Mouse (Mus musculus) heart, adult 8-10 months (tissue): ENCODE results near the gene Ctbs. TPM values are rescaled to one million over a fixed set of nuclear protein-coding genes. Genes with fewer than 3 reads are reported as not detected.

ENCODE experiments used
- DNase-seq: peaks from one replicate; pipeline ENCODE4 v3.0.0; 2022; ENCODE audit warnings: low spot score
- total RNA-seq, 4 experiments: library from RNA; stranded (reverse); gene quantifications; 2 replicates each; pipeline ENCODE4 v1.2.4; 2022

Ctbs gene
- total RNA-seq, 4 experiments from 2014 or later: 2.7 to 4.1 (median 3.4) TPM

DNA sequence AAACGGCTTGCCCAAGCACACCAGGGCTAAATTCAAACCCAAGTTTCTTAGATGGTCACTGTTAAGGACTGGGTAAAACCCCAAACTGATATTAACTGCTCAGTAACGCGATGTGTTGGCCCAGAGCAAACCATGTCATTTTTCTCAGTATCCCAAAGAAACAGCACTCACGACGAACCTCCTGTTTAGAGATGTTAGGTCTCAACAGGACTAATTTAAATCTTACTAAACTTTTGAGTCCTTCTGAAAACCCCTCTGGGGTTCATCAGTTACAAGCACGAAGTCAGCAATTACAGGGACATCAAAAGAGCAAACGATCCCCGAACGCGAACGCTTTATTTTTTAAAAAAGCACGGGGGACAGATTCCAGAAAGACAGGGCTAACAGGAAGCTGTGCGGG, 49.4 kb downstream of the Ctbs start:
- DNase-seq: no peak

DNA sequence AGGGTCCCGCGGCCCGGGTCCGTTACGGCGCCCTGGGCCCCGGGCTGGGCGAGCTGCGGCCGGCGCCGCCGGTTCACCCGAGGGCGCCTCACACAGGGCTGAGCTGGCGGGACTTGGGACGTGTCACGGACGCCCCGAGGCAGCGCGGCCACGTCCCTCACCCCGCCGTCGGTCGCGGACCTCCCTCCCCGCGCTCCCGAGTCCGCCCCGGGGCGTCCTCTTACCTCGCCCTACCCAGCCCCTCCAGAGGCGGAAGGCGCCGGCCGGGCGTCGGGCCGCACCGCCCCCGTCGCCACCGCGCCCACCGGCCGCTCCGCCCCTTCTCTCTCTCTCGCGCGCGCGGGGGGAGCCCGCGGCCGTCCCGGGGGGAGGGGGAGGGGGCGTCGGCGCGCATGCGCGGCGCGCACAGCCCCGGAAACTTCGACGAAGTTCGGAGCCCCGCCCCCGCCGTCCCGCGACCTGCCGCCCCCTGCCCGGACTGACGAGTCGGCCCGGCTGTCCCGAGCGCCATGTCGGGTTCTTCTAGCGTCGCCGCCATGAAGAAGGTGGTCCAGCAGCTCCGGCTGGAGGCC, 49.9 kb downstream of the Ctbs start, which contains the start of the genes Spata1 and Gng5:
Gene Spata1 (minus strand): TSS at position 323 of the 572 bp plus-strand sequence.
Gene Gng5 (plus strand): TSS at position 377 of the 572 bp plus-strand sequence.
- peak; percentile 80 for DNase-seq

DNA sequence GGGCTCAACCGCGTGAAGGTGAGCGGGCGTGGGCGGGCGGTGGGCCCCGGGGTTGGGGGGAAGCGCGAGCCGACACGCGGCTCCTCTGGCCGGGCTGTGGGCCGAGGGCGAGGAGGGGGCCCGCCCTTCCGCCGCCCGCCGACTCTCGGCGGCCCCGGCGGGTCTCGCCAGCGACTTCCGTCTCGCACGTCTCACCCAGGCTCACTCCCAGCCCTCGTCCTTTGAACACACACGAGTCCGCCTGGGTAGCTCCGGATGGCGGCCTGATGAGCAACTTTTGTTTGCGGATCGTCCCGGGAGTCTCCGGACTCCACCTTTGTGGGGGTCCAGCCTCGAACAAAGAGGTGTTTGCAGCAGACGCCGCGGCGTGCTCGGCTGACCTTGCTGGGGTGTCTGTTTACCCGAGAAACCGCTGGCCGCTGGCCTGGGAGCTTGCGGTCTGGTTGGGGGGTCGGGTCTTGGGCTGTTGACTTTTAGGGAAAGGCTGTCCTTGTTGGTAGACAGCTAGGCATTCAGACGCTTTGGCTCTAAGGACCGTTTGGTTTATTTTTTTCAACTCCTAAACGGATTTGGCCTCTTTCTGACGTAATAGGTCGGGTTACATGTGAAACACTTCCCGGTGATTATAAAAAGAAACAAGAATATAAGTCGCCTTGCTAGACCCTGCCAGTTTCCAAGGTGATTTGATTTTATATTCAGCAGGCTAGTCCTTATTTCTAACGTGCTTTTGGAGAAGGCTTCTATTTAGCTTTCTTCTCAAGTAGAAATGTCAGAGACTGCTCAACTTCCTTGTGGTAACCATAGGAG, 50.6 kb downstream of the Ctbs start:
- peak; percentile 55 for DNase-seq

DNA sequence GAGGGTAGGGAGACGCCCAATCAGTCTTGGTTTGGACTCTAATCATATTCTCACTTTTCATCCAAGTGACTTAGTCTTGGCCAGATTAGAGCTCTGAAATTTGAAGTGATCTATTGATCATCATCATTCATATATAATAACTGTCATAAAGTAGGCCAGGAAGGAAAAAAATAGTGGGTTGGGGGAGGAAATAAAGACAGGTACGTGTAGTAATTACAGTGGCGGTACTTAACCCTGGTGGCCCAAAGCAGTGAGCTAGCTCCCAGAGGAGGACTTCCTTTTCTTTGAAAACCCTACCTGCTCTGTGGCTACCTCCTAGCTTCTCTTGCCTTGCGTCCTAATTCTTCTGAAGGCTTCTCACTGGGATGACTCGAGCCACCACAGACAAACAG, 51.2 kb downstream of the Ctbs start:
- no peak for DNase-seq

DNA sequence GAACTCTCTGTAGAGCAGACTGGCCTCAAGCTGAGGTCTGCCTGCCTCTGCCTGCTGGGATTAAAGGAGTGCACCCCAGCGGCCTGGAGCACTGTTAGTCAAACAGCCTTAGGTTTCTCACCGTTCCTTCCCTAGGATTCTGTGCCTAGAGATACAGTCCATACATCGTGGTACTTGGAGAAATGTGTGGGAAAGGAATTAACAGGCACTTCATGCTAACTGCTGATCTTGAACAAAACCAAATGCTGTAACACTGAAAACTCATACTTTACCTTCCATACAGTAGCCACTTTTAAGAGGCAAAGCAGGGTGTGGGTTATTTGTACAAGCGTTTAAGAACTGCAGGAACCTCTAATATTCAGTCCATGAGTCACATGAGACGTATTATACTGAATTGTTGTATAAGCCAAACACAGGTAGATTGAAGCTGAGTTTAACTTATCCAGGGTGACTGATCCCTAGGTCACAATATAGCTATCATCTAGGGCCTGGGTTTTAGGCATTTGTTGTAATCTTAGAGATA, 52.1 kb downstream of the Ctbs start:
- DNase-seq: no peak

DNA sequence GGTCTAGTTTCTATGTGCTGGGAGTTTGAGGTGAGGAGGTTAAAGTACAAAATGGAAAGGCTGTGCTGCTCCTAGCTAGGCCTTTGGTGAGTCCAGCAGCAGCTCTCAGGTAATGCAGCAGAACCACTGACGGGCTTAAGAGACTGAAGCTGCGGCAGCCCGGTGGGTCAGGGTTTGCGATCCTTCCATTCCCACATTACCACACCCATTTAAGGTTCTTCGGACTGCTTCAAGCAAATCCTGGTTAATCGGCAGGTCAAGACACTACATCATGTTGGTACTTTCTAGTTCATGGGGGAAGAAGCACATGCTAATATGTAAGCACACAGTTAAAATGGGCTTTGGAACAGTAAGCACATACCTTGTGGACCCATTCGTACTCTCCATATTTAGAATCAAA, 57.1 kb downstream of the Ctbs start:
- DNase-seq: no peak

Other genes with a start within 250 kb of the Ctbs start
- gene Lpar3, start 228.8 kb upstream of the Ctbs start, total RNA-seq: under 1 TPM in 1 of 4 experiments, not detected in 3; 0.24 TPM
- gene Ssx2ip, start 45.2 kb upstream of the Ctbs start, total RNA-seq: 10 to 100 TPM; 13.1 to 17.5 (median 15.3) TPM
- 1 to 10 TPM; 3.0 to 3.4 (median 3.2) TPM for gene Spata1, start 50.0 kb downstream of the Ctbs start, total RNA-seq
- gene Gng5, start 50.0 kb downstream of the Ctbs start, total RNA-seq: 100 to 1,000 TPM; 252 to 269 (median 261) TPM
- gene Rpf1, start 71.6 kb downstream of the Ctbs start, total RNA-seq: 10 to 100 TPM; 10.7 to 13.2 (median 12.2) TPM
- gene Uox, start 120.6 kb downstream of the Ctbs start, total RNA-seq: not detected
- gene Dnase2b, start 165.8 kb downstream of the Ctbs start, total RNA-seq: not detected
- gene 4930503B20Rik, start 201.5 kb downstream of the Ctbs start, total RNA-seq: under 1 TPM in 1 of 4 experiments, not detected in 3; 0.16 TPM
- 1 to 10 TPM; 2.4 to 3.9 (median 3.2) TPM for gene Samd13, start 235.8 kb downstream of the Ctbs start, total RNA-seq